Mouse (Mus musculus) forebrain, embryonic 14.5 days (tissue): Measurements from ENCODE around the gene Rps6ka5. TPM values are rescaled to one million over a fixed set of nuclear protein-coding genes. Genes with fewer than 3 reads are reported as not detected.

Experiments
- ATAC-seq: fragments of 200-750 bp; cut with Nextera tagmentation; 2 replicates; pipeline ENCODE4 v1.8.0; 2017; ENCODE audit warnings: mild to moderate bottlenecking, moderate library complexity
- DNase-seq: peaks from one replicate; pipeline ENCODE4 v3.0.0-alpha.2; 2015; ENCODE audit warnings: low spot score
- H3K27ac ChIP-seq: fragments of 300-500 bp; sonication (generic); 2 replicates; pipeline ENCODE4 v1.5.1; 2014; ENCODE audit warnings: low read depth, mild to moderate bottlenecking, control low read depth, low read length, moderate library complexity
- H3K27me3 ChIP-seq: fragments of 300-500 bp; sonication (generic); replicated peaks from 2 replicates; pipeline ENCODE4 v1.6.1; 2014; ENCODE audit warnings: low read length, control low read depth, mixed read lengths; ENCODE audit not compliant: control insufficient read depth, insufficient read depth
- H3K36me3 ChIP-seq: fragments of 300-500 bp; sonication (generic); 2 replicates; pipeline ENCODE4 v1.6.1; 2014; ENCODE audit warnings: low read length, control low read depth; ENCODE audit not compliant: control insufficient read depth, insufficient read depth
- H3K4me1 ChIP-seq: fragments of 300-500 bp; sonication (generic); 2 replicates; pipeline ENCODE4 v1.6.1; 2014; ENCODE audit warnings: antibody characterized with exemption, low read length, control low read depth; ENCODE audit not compliant: control insufficient read depth, insufficient read depth
- H3K4me2 ChIP-seq: fragments of 300-500 bp; sonication (generic); 2 replicates; pipeline ENCODE4 v1.6.1; 2014; ENCODE audit warnings: mild to moderate bottlenecking, control low read depth, low read length
- H3K4me3 ChIP-seq: fragments of 300-500 bp; sonication (generic); 2 replicates; pipeline ENCODE4 v1.5.1; 2014; ENCODE audit warnings: low read depth, low read length, control low read depth
- H3K9ac ChIP-seq: fragments of 300-500 bp; sonication (generic); 2 replicates; pipeline ENCODE4 v1.6.1; 2014; ENCODE audit warnings: mild to moderate bottlenecking, low read length, control low read depth, moderate library complexity
- H3K9me3 ChIP-seq: fragments of 300-500 bp; sonication (generic); replicated peaks from 2 replicates; pipeline ENCODE4 v1.6.1; 2016; ENCODE audit warnings: low read length, control low read depth, mixed read lengths; ENCODE audit not compliant: control insufficient read depth
- WGBS: fragments of 180-500 bp; shearing (Covaris S2); extraction: QIAGEN DNeasy Blood & Tissue Kit; methylation state at CpG from one replicate; pipeline ENCODE4 v1.1.7; 2014; 5-methylcytosine and 5-hydroxymethylcytosine counted together
- polyA plus RNA-seq: library from polyadenylated mRNA; unstranded; fragments of >200 nt; fragmentation: Nextera tagmentation; extraction: Ambion mirVana; gene quantifications from 2 replicates; pipeline ENCODE4 v1.2.1, GENCODE M21; 2014

The Rps6ka5 gene
- polyA plus RNA-seq, 1 experiment from 2014 or later: 10.3 TPM

GRCm38 (mm10) chr12:100633231-100633630 lies 93.6 kb downstream of the Rps6ka5 start:
- Histone ChIP-seq H3K4me1 (no peaks in the 10 kb centered on the region), H3K27me3 (no peaks in the 10 kb centered on the region), H3K27ac (no peak overlapping the region), H3K4me3 (no peak overlapping the region), H3K9ac (no peak overlapping the region), H3K9me3 (no peaks in the 10 kb centered on the region), H3K36me3 (no peaks in the 10 kb centered on the region), H3K4me2 (no peak overlapping the region)
- ATAC-seq (no peak), DNase-seq (no peak)
- 95% methylated on average over 3 of the region's 3 CpGs for WGBS

GRCm38 (mm10) chr12:100631286-100631685 lies 95.5 kb downstream of the Rps6ka5 start:
- no peak for ATAC-seq
- Histone ChIP-seq H3K4me2 (no peak overlapping the region), H3K27me3 (no peaks in the 10 kb centered on the region), H3K4me1 (no peaks in the 10 kb centered on the region), H3K4me3 (no peak overlapping the region), H3K36me3 (no peaks in the 10 kb centered on the region), H3K27ac (no peak overlapping the region), H3K9me3 (no peaks in the 10 kb centered on the region), H3K9ac (no peak overlapping the region)
- no peak for DNase-seq
- 92% methylated on average over 7 of the region's 7 CpGs for WGBS

GRCm38 (mm10) chr12:100629126-100629920 lies 97.5 kb downstream of the Rps6ka5 start:
- Histone ChIP-seq H3K9me3 (no peaks in the 10 kb centered on the region), H3K27me3 (no peaks in the 10 kb centered on the region), H3K4me2 (no peak overlapping the region), H3K9ac (no peak overlapping the region), H3K27ac (no peak overlapping the region), H3K4me3 (no peak overlapping the region), H3K36me3 (no peaks in the 10 kb centered on the region), H3K4me1 (no peaks in the 10 kb centered on the region)
- WGBS: 91% methylated on average over 6 of the region's 6 CpGs
- ATAC-seq: no peak
- no peak for DNase-seq

GRCm38 (mm10) chr12:100626991-100627677 lies 99.6 kb downstream of the Rps6ka5 start:
- Histone ChIP-seq H3K4me2 (no peak overlapping the region), H3K4me3 (no peak overlapping the region), H3K9ac (no peak overlapping the region), H3K27ac (no peak overlapping the region), H3K27me3 (no peaks in the 10 kb centered on the region), H3K4me1 (no peaks in the 10 kb centered on the region), H3K36me3 (no peaks in the 10 kb centered on the region), H3K9me3 (no peaks in the 10 kb centered on the region)
- DNase-seq: no peak
- no peak for ATAC-seq
- WGBS: 73% methylated on average over 1 of the region's 1 CpGs

GRCm38 (mm10) chr12:100626273-100626990 lies 100.4 kb downstream of the Rps6ka5 start:
- DNase-seq: no peak
- ATAC-seq: no peak
- WGBS: 87% methylated on average over 4 of the region's 4 CpGs

GRCm38 (mm10) chr12:100624854-100625447 lies 101.8 kb downstream of the Rps6ka5 start:
- no peak overlapping the region for H3K4me3 ChIP-seq
- H3K27ac ChIP-seq: no peak overlapping the region
- H3K4me1 ChIP-seq: no peaks in the 10 kb centered on the region
- DNase-seq: no peak
- no peaks in the 10 kb centered on the region for H3K36me3 ChIP-seq
- H3K9me3 ChIP-seq: no peaks in the 10 kb centered on the region
- 89% methylated on average over 3 of the region's 3 CpGs for WGBS
- H3K27me3 ChIP-seq: no peaks in the 10 kb centered on the region
- no peak overlapping the region for H3K9ac ChIP-seq
- no peak overlapping the region for H3K4me2 ChIP-seq
- ATAC-seq: no peak

More at GRCm38 (mm10) chr12:100626273-100626990, 100.4 kb downstream of the Rps6ka5 start:
- Histone ChIP-seq H3K27me3 (no peaks in the 10 kb centered on the region), H3K9ac (no peak overlapping the region), H3K4me3 (no peak overlapping the region), H3K4me1 (no peaks in the 10 kb centered on the region), H3K27ac (no peak overlapping the region), H3K9me3 (no peaks in the 10 kb centered on the region), H3K4me2 (no peak overlapping the region), H3K36me3 (no peaks in the 10 kb centered on the region)

- Histone ChIP-seq H3K9me3 (no peaks in the 10 kb centered on the region), H3K9ac (no peak overlapping the region), H3K4me1 (no peaks in the 10 kb centered on the region), H3K4me2 (no peak overlapping the region), H3K4me3 (no peak overlapping the region), H3K27ac (no peak overlapping the region), H3K36me3 (no peaks in the 10 kb centered on the region), H3K27me3 (no peaks in the 10 kb centered on the region)
- no peak for ATAC-seq
- no peak for DNase-seq
- WGBS: 68% methylated on average over 2 of the region's 2 CpGs
Observed at GRCm38 (mm10) chr12:100615251-100615650, 111.5 kb downstream of the Rps6ka5 start.

- no peak overlapping the region for H3K27ac ChIP-seq
- H3K4me1 ChIP-seq: no peaks in the 10 kb centered on the region
- no peak overlapping the region for H3K9ac ChIP-seq
- H3K27me3 ChIP-seq: no peaks in the 10 kb centered on the region
- H3K36me3 ChIP-seq: no peaks in the 10 kb centered on the region
- no peaks in the 10 kb centered on the region for H3K9me3 ChIP-seq
- no peak overlapping the region for H3K4me2 ChIP-seq
- DNase-seq (no peak), ATAC-seq (no peak)
- no peak overlapping the region for H3K4me3 ChIP-seq
- 80% methylated on average over 2 of the region's 2 CpGs for WGBS
Observed at GRCm38 (mm10) chr12:100613878-100614277, 112.9 kb downstream of the Rps6ka5 start.
